Mouse (Mus musculus) frontal cortex, postnatal 10 days (tissue): ENCODE data around the gene Ablim2.

Experiments
- DNase-seq, 2 experiments: peaks; one replicate each; pipeline ENCODE4 v3.0.0; 2022; ENCODE audit warnings: low spot score in 2 of 2, mixed read lengths in 1 of 2

The Ablim2 gene

GRCm38 (mm10) chr5:35757639-35758001, at the start of gene Ablim2:
Ablim2 (plus strand) TSS chr5:35757880.
- DNase-seq: peak; percentile 92 to 94

- DNase-seq: no peak
Observed at GRCm38 (mm10) chr5:35710481-35710880, 47.2 kb upstream of the Ablim2 start.

- DNase-seq: no peak
Observed at GRCm38 (mm10) chr5:35710931-35711330, 46.7 kb upstream of the Ablim2 start.

- DNase-seq: no peak
Observed at GRCm38 (mm10) chr5:35712517-35712916, 45.2 kb upstream of the Ablim2 start.

- DNase-seq: peak in 1 of 2 experiments; percentile 72
Observed at GRCm38 (mm10) chr5:35713649-35714354, 43.9 kb upstream of the Ablim2 start.

- no peak for DNase-seq
Observed at GRCm38 (mm10) chr5:35717455-35717854, 40.2 kb upstream of the Ablim2 start.

- peak in 1 of 2 experiments; percentile 38 for DNase-seq
Observed at GRCm38 (mm10) chr5:35717946-35718345, 39.7 kb upstream of the Ablim2 start.

- no peak for DNase-seq
Observed at GRCm38 (mm10) chr5:35718817-35719216, 38.9 kb upstream of the Ablim2 start.

GRCm38 (mm10) chr5:35719343-35719742, 38.3 kb upstream of the Ablim2 start:
- no peak for DNase-seq

- no peak for DNase-seq
Observed at GRCm38 (mm10) chr5:35719880-35720279, 37.8 kb upstream of the Ablim2 start.

GRCm38 (mm10) chr5:35721933-35722332, 35.7 kb upstream of the Ablim2 start:
- DNase-seq: no peak

GRCm38 (mm10) chr5:35722654-35723053, 35.0 kb upstream of the Ablim2 start:
- DNase-seq: no peak

- no peak for DNase-seq
Observed at GRCm38 (mm10) chr5:35723900-35724299, 33.8 kb upstream of the Ablim2 start.

GRCm38 (mm10) chr5:35725840-35726239, 31.8 kb upstream of the Ablim2 start:
- DNase-seq: no peak

- DNase-seq: no peak
Observed at GRCm38 (mm10) chr5:35727447-35727846, 30.2 kb upstream of the Ablim2 start.

- no peak for DNase-seq
Observed at GRCm38 (mm10) chr5:35728344-35728956, 29.2 kb upstream of the Ablim2 start.

GRCm38 (mm10) chr5:35728957-35729460, 28.7 kb upstream of the Ablim2 start:
- DNase-seq: peak; percentile 45 to 59

- peak; percentile 22 to 29 for DNase-seq
Observed at GRCm38 (mm10) chr5:35729844-35730243, 27.8 kb upstream of the Ablim2 start.

- no peak for DNase-seq
Observed at GRCm38 (mm10) chr5:35730552-35730951, 27.1 kb upstream of the Ablim2 start.

GRCm38 (mm10) chr5:35731006-35731405, 26.7 kb upstream of the Ablim2 start:
- no peak for DNase-seq

- no peak for DNase-seq
Observed at GRCm38 (mm10) chr5:35733523-35733922, 24.2 kb upstream of the Ablim2 start.

- DNase-seq: no peak
Observed at GRCm38 (mm10) chr5:35737231-35737901, 20.3 kb upstream of the Ablim2 start.

- no peak for DNase-seq
Observed at GRCm38 (mm10) chr5:35739005-35739404, 18.7 kb upstream of the Ablim2 start.
